Mouse (Mus musculus): ENCODE data around the gene Ap1ar.

Gene Ap1ar

GRCm38 (mm10) chr3:127805071-127805470, 32.3 kb downstream of the Ap1ar start:
- in situ Hi-C loops (cut with MboI; ENCODE audit: unreplicated experiment in 2 of 2) = loop anchor here in 1 of 2 experiments (25.0 kb wide), 2 partner anchors 1218 to 1532 kb away; partner anchors contain the start of genes Camk2d and Enpep

GRCm38 (mm10) chr3:127804439-127804838, 32.9 kb downstream of the Ap1ar start:
- in situ Hi-C loops (cut with MboI; ENCODE audit: unreplicated experiment in 2 of 2) = loop anchor here in 1 of 2 experiments (25.0 kb wide), 2 partner anchors 1217 to 1533 kb away; partner anchors contain the start of genes Camk2d and Enpep

- in situ Hi-C loops (cut with MboI; ENCODE audit: unreplicated experiment in 2 of 2) = loop anchor here in 1 of 2 experiments (25.0 kb wide), 2 partner anchors 1216 to 1534 kb away; partner anchors contain the start of genes Camk2d and Enpep
Measured at GRCm38 (mm10) chr3:127802814-127803213, 34.5 kb downstream of the Ap1ar start.

- in situ Hi-C loops (cut with MboI; ENCODE audit: unreplicated experiment in 2 of 2) = loop anchor here in 1 of 2 experiments (25.0 kb wide), 2 partner anchors 1214 to 1536 kb away; partner anchors contain the start of genes Camk2d and Enpep
Measured at GRCm38 (mm10) chr3:127801162-127801561, 36.2 kb downstream of the Ap1ar start.

GRCm38 (mm10) chr3:127796271-127796670, 41.1 kb downstream of the Ap1ar start:
- in situ Hi-C loops (cut with MboI; ENCODE audit: unreplicated experiment in 2 of 2) = loop anchor here in 1 of 2 experiments (25.0 kb wide), 1 partner anchor 984 kb away; no protein-coding TSS in a partner anchor

GRCm38 (mm10) chr3:127795762-127796161, 41.6 kb downstream of the Ap1ar start:
- in situ Hi-C loops (cut with MboI; ENCODE audit: unreplicated experiment in 2 of 2) = loop anchor here in 1 of 2 experiments (25.0 kb wide), 1 partner anchor 983 kb away; no protein-coding TSS in a partner anchor

- in situ Hi-C loops (cut with MboI; ENCODE audit: unreplicated experiment in 2 of 2) = loop anchor here (5.0 to 25.0 kb wide), 2 partner anchors 34 to 981 kb away; no protein-coding TSS in a partner anchor
Measured at GRCm38 (mm10) chr3:127793022-127793421, 44.3 kb downstream of the Ap1ar start.

GRCm38 (mm10) chr3:127791595-127792561, 45.4 kb downstream of the Ap1ar start:
- in situ Hi-C loops (cut with MboI; ENCODE audit: unreplicated experiment in 2 of 2) = loop anchor here (5.0 to 25.0 kb wide), 2 partner anchors 35 to 980 kb away; no protein-coding TSS in a partner anchor

GRCm38 (mm10) chr3:127791056-127791483, 46.3 kb downstream of the Ap1ar start:
- in situ Hi-C loops (cut with MboI; ENCODE audit: unreplicated experiment in 2 of 2) = loop anchor here (5.0 to 25.0 kb wide), 2 partner anchors 36 to 979 kb away; no protein-coding TSS in a partner anchor

- in situ Hi-C loops (cut with MboI; ENCODE audit: unreplicated experiment in 2 of 2) = loop anchor here (5.0 to 25.0 kb wide), 2 partner anchors 37 to 978 kb away; no protein-coding TSS in a partner anchor
Measured at GRCm38 (mm10) chr3:127790234-127791055, 46.9 kb downstream of the Ap1ar start.

- in situ Hi-C loops (cut with MboI; ENCODE audit: unreplicated experiment in 2 of 2) = loop anchor here (5.0 to 25.0 kb wide), 2 partner anchors 38 to 977 kb away; no protein-coding TSS in a partner anchor
Measured at GRCm38 (mm10) chr3:127789500-127790191, 47.7 kb downstream of the Ap1ar start, which contains the start of gene Tifa. Tifa (plus strand) TSS chr3:127789805.

GRCm38 (mm10) chr3:127788919-127789318, 48.4 kb downstream of the Ap1ar start:
- in situ Hi-C loops (cut with MboI; ENCODE audit: unreplicated experiment in 2 of 2) = loop anchor here in 1 of 2 experiments (25.0 kb wide), 1 partner anchor 977 kb away; no protein-coding TSS in a partner anchor

GRCm38 (mm10) chr3:127788038-127788437, 49.3 kb downstream of the Ap1ar start:
- in situ Hi-C loops (cut with MboI; ENCODE audit: unreplicated experiment in 2 of 2) = loop anchor here in 1 of 2 experiments (25.0 kb wide), 1 partner anchor 976 kb away; no protein-coding TSS in a partner anchor

- in situ Hi-C loops (cut with MboI; ENCODE audit: unreplicated experiment in 2 of 2) = loop anchor here in 1 of 2 experiments (25.0 kb wide), 1 partner anchor 975 kb away; no protein-coding TSS in a partner anchor
Measured at GRCm38 (mm10) chr3:127787032-127787431, 50.3 kb downstream of the Ap1ar start.

- in situ Hi-C loops (cut with MboI; ENCODE audit: unreplicated experiment in 2 of 2) = loop anchor here in 1 of 2 experiments (25.0 kb wide), 1 partner anchor 971 kb away; no protein-coding TSS in a partner anchor
Measured at GRCm38 (mm10) chr3:127783680-127784079, 53.6 kb downstream of the Ap1ar start.

- in situ Hi-C loops (cut with MboI; ENCODE audit: unreplicated experiment in 2 of 2) = loop anchor here in 1 of 2 experiments (25.0 kb wide), 1 partner anchor 971 kb away; no protein-coding TSS in a partner anchor
Measured at GRCm38 (mm10) chr3:127782921-127783320, 54.4 kb downstream of the Ap1ar start.

- in situ Hi-C loops (cut with MboI; ENCODE audit: unreplicated experiment in 2 of 2) = loop anchor here in 1 of 2 experiments (25.0 kb wide), 1 partner anchor 969 kb away; no protein-coding TSS in a partner anchor
Measured at GRCm38 (mm10) chr3:127780921-127781320, 56.4 kb downstream of the Ap1ar start.

- in situ Hi-C loops (cut with MboI; ENCODE audit: unreplicated experiment in 2 of 2) = loop anchor here in 1 of 2 experiments (25.0 kb wide), 1 partner anchor 968 kb away; no protein-coding TSS in a partner anchor
Measured at GRCm38 (mm10) chr3:127780021-127780644, 57.2 kb downstream of the Ap1ar start, which contains the start of gene Alpk1. Alpk1 (minus strand) TSS chr3:127780527.
